ENCODE assay signal across 27 mouse cellular contexts in genomic region chrX:162455364-162455763, GRCm38 (mm10).
DNase-seq lines count a peak whose midpoint lies in the region; ATAC-seq and TF ChIP-seq lines count a peak whose summit lies in the region.
"Had no signal": no experiment of that assay in that cellular context is flagged by ENCODE, and none has a peak within 500 bp of the region (broad histone marks: within the 10 kb centered on the region; RNA-seq: fewer than 3 reads in every experiment).

No protein-coding gene starts in this region.

- H3K4me3 ChIP-seq in CH12.LX (replicated peaks in 1 of 3; ENCODE audit: low read depth in 2 of 3, low read length in 2 of 3, poor library complexity in 1 of 3), result no peak overlapping the region
- H3K4me3 ChIP-seq: embryonic facial prominence, embryonic 10.5 days; embryonic facial prominence, embryonic 13.5 days; erythroblast, embryonic 14.5 days; forebrain, embryonic 12.5 days; gastrocnemius, adult 2 months; hindbrain, embryonic 12.5 days; hindbrain, embryonic 15.5 days had no signal

- no peaks in the 10 kb centered on the region for H3K27me3 ChIP-seq in CH12.LX (replicated peaks)

- H3K9ac ChIP-seq in CH12.LX (ENCODE audit: insufficient read depth, low read depth), result no peak overlapping the region
- H3K9ac ChIP-seq: embryonic facial prominence, embryonic 13.5 days; forebrain, embryonic 12.5 days; hindbrain, embryonic 12.5 days; hindbrain, embryonic 15.5 days had no signal

- TF ChIP-seq POLR2A in CH12.LX (IDR thresholded peaks at IDR 0.05; ENCODE audit: low read depth, low read length), result no peak

- H3K36me3 ChIP-seq in CH12.LX (replicated peaks in 1 of 2; ENCODE audit: control insufficient read depth in 1 of 2, insufficient read depth in 1 of 2, low read length in 1 of 2), result no peaks in the 10 kb centered on the region
- H3K36me3 ChIP-seq: embryonic facial prominence, embryonic 10.5 days; embryonic facial prominence, embryonic 13.5 days; forebrain, embryonic 12.5 days; hindbrain, embryonic 12.5 days; hindbrain, embryonic 15.5 days had no signal

- H3K79me2 ChIP-seq in CH12.LX (replicated peaks; ENCODE audit: control insufficient read depth, extremely low read depth, insufficient read depth, poor library complexity, severe bottlenecking), result no peaks in the 10 kb centered on the region

- TF ChIP-seq CTCF in CH12.LX (conservative IDR thresholded peaks at IDR 0.05 in 1 of 2, IDR thresholded peaks at IDR 0.05 in 1 of 2; ENCODE audit: low read depth in 2 of 2, low read length in 2 of 2), result no peak

- H3K4me2 ChIP-seq in CH12.LX (ENCODE audit: insufficient read depth, low read depth, poor library complexity, severe bottlenecking), result no peak overlapping the region; the same call in 1 of the 2 replicates
- H3K4me2 ChIP-seq: embryonic facial prominence, embryonic 13.5 days; forebrain, embryonic 12.5 days; heart, embryonic 11.5 days; hindbrain, embryonic 12.5 days; hindbrain, embryonic 15.5 days had no signal

- peak; percentile 61; the same call in 1 of the 2 replicates for TF ChIP-seq EP300 in CH12.LX (IDR thresholded peaks at IDR 0.05; ENCODE audit: low read length)

- peaks cover 0 to 15% of the 10 kb centered on the region in 2 experiments; a peak in 2 of 4 replicates for H3K4me1 ChIP-seq in CH12.LX (ENCODE audit: control insufficient read depth in 1 of 2, insufficient read depth in 2 of 2)
- H3K4me1 ChIP-seq: embryonic facial prominence, embryonic 10.5 days; embryonic facial prominence, embryonic 13.5 days; forebrain, embryonic 12.5 days; hindbrain, embryonic 12.5 days; hindbrain, embryonic 15.5 days had no signal

- dilution Hi-C loops in CH12.LX (cut with MboI; ENCODE audit: extremely low pct_ligation_motif_present, extremely low pct_unique_long_range_greater_than_20kb, low sequenced_read_pairs), result no loop called here

- no peak overlapping the region for H3K27ac ChIP-seq in CH12.LX (ENCODE audit: insufficient read depth, low read depth)
- H3K27ac ChIP-seq: embryonic facial prominence, embryonic 10.5 days; embryonic facial prominence, embryonic 13.5 days; forebrain, embryonic 12.5 days; gastrocnemius, adult 2 months; hindbrain, embryonic 12.5 days; hindbrain, embryonic 15.5 days had no signal

- in situ Hi-C loops in CH12.LX (cut with MboI; ENCODE audit: low pct_ligation_motif_present, low pct_unique_long_range_greater_than_20kb, low sequenced_read_pairs), result no loop called here

- peak; percentile 71 for ATAC-seq in megakaryocyte, adult 5-6 weeks (ENCODE audit: poor library complexity, severe bottlenecking)
- ATAC-seq: activated CD4-positive, CD25-positive, alpha-beta regulatory T cell, adult 4 months; CD4-positive, CD25-positive, alpha-beta regulatory T cell, adult 4 months; forebrain, embryonic 16.5 days; intestine, postnatal 0 days had no signal

- TF ChIP-seq RAD21 in CH12.LX (IDR thresholded peaks at IDR 0.05; ENCODE audit: low read depth, low read length), result no peak

- DNase-seq in CH12.LX (ENCODE audit: extremely low read depth) (peak; percentile 33), MEL-GATA-1-ER (ENCODE audit: extremely low read depth, low read depth) (peak; percentile 74)
- DNase-seq in gastrocnemius, adult 8-10 months (ENCODE audit: low spot score in 2 of 2), result no peak
- DNase-seq in gastrocnemius, postnatal 10 days, result no peak
- no peak for DNase-seq in frontal cortex, postnatal 10 days (ENCODE audit: low spot score in 2 of 2)
- DNase-seq: adrenal gland, adult 8-10 months; adrenal gland, postnatal 25 days; cerebellum, adult 11-12 months; cerebellum, adult 8-10 months; cerebellum, postnatal 14 days; embryo, embryonic 11 days; gastrocnemius, adult 2 months; gastrocnemius, postnatal 36 days; heart, adult 11 months; kidney, adult 2 months had no signal

- no peaks in the 10 kb centered on the region for H3K9me3 ChIP-seq in CH12.LX (replicated peaks; ENCODE audit: low read length)
- H3K9me3 ChIP-seq: embryonic facial prominence, embryonic 10.5 days; embryonic facial prominence, embryonic 13.5 days; forebrain, embryonic 12.5 days; hindbrain, embryonic 12.5 days; hindbrain, embryonic 15.5 days had no signal

TF ChIP-seq in CH12.LX, 34 proteins besides CTCF, POLR2A, EP300 and RAD21:
- no peak for TF ChIP-seq PAX5 (IDR thresholded peaks at IDR 0.05; ENCODE audit: low read length)
- TF ChIP-seq ZNF384 (IDR thresholded peaks at IDR 0.05; ENCODE audit: low read depth, low read length), result no peak
- no peak for TF ChIP-seq CHD1 (IDR thresholded peaks at IDR 0.05; ENCODE audit: low read depth, low read length)
- peak; percentile 38; the same call in 1 of the 2 replicates for TF ChIP-seq JUND (conservative IDR thresholded peaks at IDR 0.05; ENCODE audit: low read depth, low read length)
- TF ChIP-seq NRF1 (IDR thresholded peaks at IDR 0.05; ENCODE audit: low read depth, low read length), result no peak
- no peak for TF ChIP-seq JUN (IDR thresholded peaks at IDR 0.05; ENCODE audit: insufficient read depth, low read depth, low read length)
- TF ChIP-seq BHLHE40 (IDR thresholded peaks at IDR 0.05; ENCODE audit: low read depth, low read length), result 0 out of 2 replicates have a peak, but pooled peaks have one; percentile 10
- peak; percentile 70 for TF ChIP-seq IRF4 (IDR thresholded peaks at IDR 0.05; ENCODE audit: low read depth, low read length)

Comparison
In these comparisons a context has a peak if more than half of its experiments do, and no peak if none do; other contexts are left out.
1. DNase-seq: peak in CH12.LX (single experiment) and MEL-GATA-1-ER (single experiment); none in gastrocnemius, adult 8-10 months (0 of 2), gastrocnemius, postnatal 10 days (single experiment) and frontal cortex, postnatal 10 days (0 of 2).